Mouse (Mus musculus) CH12.LX (cell line): ENCODE measurements around the gene Ddx31. TPM values are rescaled to one million over a fixed set of nuclear protein-coding genes. Genes with fewer than 3 reads are reported as not detected.

Experiments
- DNase-seq: peaks from one replicate; pipeline ENCODE4 v3.0.0-alpha.2; 2013; ENCODE audit errors: extremely low read depth
- H3K27ac ChIP-seq: 2 replicates; pipeline ENCODE4 v1.5.1; 2012; ENCODE audit warnings: low read depth, mild to moderate bottlenecking, control low read depth, moderate library complexity; ENCODE audit not compliant: insufficient read depth
- H3K27me3 ChIP-seq: replicated peaks from 2 replicates; pipeline ENCODE3; 2012; ENCODE audit warnings: inconsistent platforms
- H3K36me3 ChIP-seq, 2 experiments: replicated peaks in 1 of 2; 2 replicates each; pipeline versions ENCODE3 to v1.6.1; 2012; ENCODE audit warnings: inconsistent platforms in 1 of 2, low read length in 1 of 2, mild to moderate bottlenecking in 1 of 2, mixed read lengths in 1 of 2, moderate library complexity in 1 of 2; ENCODE audit not compliant: control insufficient read depth in 1 of 2, insufficient read depth in 1 of 2
- H3K4me1 ChIP-seq, 2 experiments: 2 replicates each; pipeline ENCODE4 v1.6.1; 2012; ENCODE audit warnings: inconsistent platforms in 1 of 2, moderate library complexity in 1 of 2; ENCODE audit not compliant: insufficient read depth in 2 of 2, control insufficient read depth in 1 of 2
- H3K4me2 ChIP-seq: 2 replicates; pipeline ENCODE4 v1.6.1; 2012; ENCODE audit warnings: low read depth, mild to moderate bottlenecking, control low read depth; ENCODE audit not compliant: poor library complexity, insufficient read depth, severe bottlenecking
- H3K4me3 ChIP-seq, 3 experiments: fragments of 150-350 bp in 1 of 3; sonication (generic) in 1 of 3; replicated peaks in 1 of 3; 2 replicates each; pipeline versions ENCODE3 to v1.5.1; 2011 to 2012; ENCODE audit warnings: low read depth in 2 of 3, low read length in 2 of 3, mild to moderate bottlenecking in 2 of 3, moderate library complexity in 2 of 3, control low read depth in 1 of 3, improper control_type of control experiment in 1 of 3, inconsistent platforms in 1 of 3, mixed read lengths in 1 of 3; ENCODE audit not compliant: poor library complexity in 1 of 3
- H3K79me2 ChIP-seq: replicated peaks from 2 replicates; pipeline ENCODE4 v1.6.1; 2012; ENCODE audit warnings: mild to moderate bottlenecking, moderate library complexity; ENCODE audit not compliant: control insufficient read depth, poor library complexity, insufficient read depth, severe bottlenecking; ENCODE audit errors: extremely low read depth
- H3K9ac ChIP-seq: 2 replicates; pipeline ENCODE4 v1.6.1; 2012; ENCODE audit warnings: low read depth, mild to moderate bottlenecking, control low read depth, moderate library complexity; ENCODE audit not compliant: insufficient read depth
- H3K9me3 ChIP-seq: replicated peaks from 2 replicates; pipeline ENCODE3; 2012; ENCODE audit warnings: low read length, inconsistent platforms, mixed read lengths
- BHLHE40 ChIP-seq: IDR thresholded peaks from 2 replicates; pipeline ENCODE4 v1.6.1; 2011; ENCODE audit warnings: mild to moderate bottlenecking, low read depth, low read length, improper control_type of control experiment
- CHD2 ChIP-seq: IDR thresholded peaks from 2 replicates; pipeline ENCODE4 v1.6.1; 2011; ENCODE audit warnings: low read length, improper control_type of control experiment
- CTCF ChIP-seq, 2 experiments: IDR thresholded peaks in 1 of 2; conservative IDR thresholded peaks in 1 of 2; 2 replicates each; pipeline ENCODE4 v1.5.1; 2011 to 2012; ENCODE audit warnings: low read depth in 2 of 2, low read length in 2 of 2, improper control_type of control experiment in 1 of 2, inconsistent platforms in 1 of 2, mild to moderate bottlenecking in 1 of 2, moderate library complexity in 1 of 2
- E2F4 ChIP-seq: IDR thresholded peaks from 2 replicates; pipeline ENCODE4 v1.6.1; 2011; ENCODE audit warnings: low read depth, low read length, improper control_type of control experiment; ENCODE audit not compliant: insufficient replicate concordance
- EP300 ChIP-seq: IDR thresholded peaks from 2 replicates; pipeline ENCODE4 v1.6.1; 2011; ENCODE audit warnings: low read length, improper control_type of control experiment
- ETS1 ChIP-seq: conservative IDR thresholded peaks from 2 replicates; pipeline ENCODE4 v1.6.1; 2012; ENCODE audit warnings: low read depth, mild to moderate bottlenecking, inconsistent platforms, low read length, improper control_type of control experiment, moderate library complexity
- GABPA ChIP-seq: IDR thresholded peaks from 2 replicates; pipeline ENCODE4 v1.6.1; 2012; ENCODE audit warnings: low read depth, low read length, improper control_type of control experiment, inconsistent platforms; ENCODE audit not compliant: insufficient replicate concordance
- HCFC1 ChIP-seq: IDR thresholded peaks from 2 replicates; pipeline ENCODE4 v1.6.1; 2012; ENCODE audit warnings: low read depth, mild to moderate bottlenecking, inconsistent platforms, low read length, improper control_type of control experiment
- IRF4 ChIP-seq: IDR thresholded peaks from 2 replicates; pipeline ENCODE4 v1.6.1; 2014; ENCODE audit warnings: low read depth, mild to moderate bottlenecking, inconsistent platforms, low read length, improper control_type of control experiment
- JUN ChIP-seq: IDR thresholded peaks from 2 replicates; pipeline ENCODE4 v1.6.1; 2011; ENCODE audit warnings: low read depth, mild to moderate bottlenecking, low read length, improper control_type of control experiment, moderate library complexity; ENCODE audit not compliant: insufficient read depth
- KAT2A ChIP-seq: IDR thresholded peaks from 2 replicates; pipeline ENCODE4 v1.6.1; 2012; ENCODE audit warnings: low read length, improper control_type of control experiment, inconsistent platforms; ENCODE audit not compliant: insufficient replicate concordance
- MAFK ChIP-seq: IDR thresholded peaks from 2 replicates; pipeline ENCODE4 v1.6.1; 2011; ENCODE audit warnings: low read length, improper control_type of control experiment; ENCODE audit not compliant: insufficient replicate concordance
- MAX ChIP-seq: IDR thresholded peaks from 2 replicates; pipeline ENCODE4 v1.6.1; 2011; ENCODE audit warnings: low read length, improper control_type of control experiment
- MEF2A ChIP-seq: IDR thresholded peaks from 2 replicates; pipeline ENCODE4 v1.6.1; 2014; ENCODE audit warnings: low read depth, mild to moderate bottlenecking, inconsistent platforms, low read length, improper control_type of control experiment, borderline replicate concordance
- MXI1 ChIP-seq: IDR thresholded peaks from 2 replicates; pipeline ENCODE4 v1.6.1; 2011; ENCODE audit warnings: mild to moderate bottlenecking, low read depth, low read length, improper control_type of control experiment
- MYC ChIP-seq: IDR thresholded peaks from 2 replicates; pipeline ENCODE4 v1.6.1; 2011; ENCODE audit warnings: low read depth, mild to moderate bottlenecking, improper control_type of control experiment, low read length
- PAX5 ChIP-seq: IDR thresholded peaks from 2 replicates; pipeline ENCODE4 v1.6.1; 2012; ENCODE audit warnings: low read length, inconsistent platforms, mixed read lengths
- POLR2AphosphoS2 ChIP-seq: IDR thresholded peaks from 2 replicates; pipeline ENCODE4 v1.6.1; 2011; ENCODE audit warnings: low read depth, low read length, improper control_type of control experiment
- SIN3A ChIP-seq: IDR thresholded peaks from 2 replicates; pipeline ENCODE4 v1.6.1; 2012; ENCODE audit warnings: low read length, improper control_type of control experiment, inconsistent platforms
- SMC3 ChIP-seq: IDR thresholded peaks from 2 replicates; pipeline ENCODE4 v1.6.1; 2011; ENCODE audit warnings: low read depth, low read length, improper control_type of control experiment
- TBP ChIP-seq: conservative IDR thresholded peaks from 2 replicates; pipeline ENCODE4 v1.6.1; 2011; ENCODE audit warnings: low read depth, low read length, improper control_type of control experiment
- TCF12 ChIP-seq: IDR thresholded peaks from 2 replicates; pipeline ENCODE4 v1.6.1; 2014; ENCODE audit warnings: low read depth, mild to moderate bottlenecking, inconsistent platforms, low read length, improper control_type of control experiment
- UBTF ChIP-seq: IDR thresholded peaks from 2 replicates; pipeline ENCODE4 v1.6.1; 2012; ENCODE audit warnings: low read depth, mild to moderate bottlenecking, inconsistent platforms, low read length, improper control_type of control experiment, moderate library complexity
- USF1 ChIP-seq: IDR thresholded peaks from 2 replicates; pipeline ENCODE4 v1.6.1; 2014; ENCODE audit warnings: low read depth, mild to moderate bottlenecking, inconsistent platforms, low read length, improper control_type of control experiment
- USF2 ChIP-seq: conservative IDR thresholded peaks from 2 replicates; pipeline ENCODE4 v1.6.1; 2011; ENCODE audit warnings: low read depth, low read length, improper control_type of control experiment
- ZKSCAN1 ChIP-seq: IDR thresholded peaks from 2 replicates; pipeline ENCODE4 v1.6.1; 2012; ENCODE audit warnings: low read depth, inconsistent platforms, low read length, improper control_type of control experiment, borderline replicate concordance
- ZMIZ1 ChIP-seq: IDR thresholded peaks from 2 replicates; pipeline ENCODE4 v1.6.1; 2012; ENCODE audit warnings: low read depth, mild to moderate bottlenecking, inconsistent platforms, low read length, improper control_type of control experiment
- ZNF384 ChIP-seq: IDR thresholded peaks from 2 replicates; pipeline ENCODE4 v1.6.1; 2012; ENCODE audit warnings: low read depth, low read length, improper control_type of control experiment, inconsistent platforms
- dilution Hi-C: fragments of 300-500 bp; cut with MboI; formaldehyde crosslinking; loops from 2 replicates; pipeline ENCODE4 v1.14.3; 2020; ENCODE audit warnings: low sequenced_read_pairs; ENCODE audit not compliant: extremely low pct_unique_long_range_greater_than_20kb, extremely low pct_ligation_motif_present
- in situ Hi-C: fragments of 300-500 bp; cut with MboI; formaldehyde crosslinking; loops from 3 replicates; pipeline ENCODE4 v1.14.3; 2019; ENCODE audit warnings: low sequenced_read_pairs, low pct_ligation_motif_present, low pct_unique_long_range_greater_than_20kb, mixed read lengths
- polyA plus RNA-seq: library from polyadenylated mRNA; unstranded; fragments of >175 nt; gene quantifications from 2 replicates; pipeline ENCODE4 v1.2.1, GENCODE M21; 2012; ENCODE audit warnings: low read depth; ENCODE audit not compliant: insufficient read length
- total RNA-seq, 2 experiments: library from RNA; depleted of rRNA; stranded (reverse); fragments of 300-350 nt in 1 of 2; fragments of >200 nt in 1 of 2; gene quantifications; 2 replicates each; pipeline ENCODE4 v1.2.3; 2012 to 2014

Gene Ddx31
- total and polyA plus RNA-seq, 3 experiments, result 15.9 to 26.8 (median 18.8) TPM

- Histone ChIP-seq H3K79me2 (no peaks in the 10 kb centered on the region), H3K4me2 (no peak overlapping the region), H3K4me1 (no peaks in the 10 kb centered on the region), H3K4me3 (no peak overlapping the region), H3K9me3 (no peaks in the 10 kb centered on the region), H3K9ac (no peak overlapping the region), H3K36me3 (peaks cover 81 to 99% of the 10 kb centered on the region in 2 experiments), H3K27ac (no peak overlapping the region), H3K27me3 (no peaks in the 10 kb centered on the region)
- no peak for DNase-seq
- in situ Hi-C loops (no loop called here), dilution Hi-C loops (no loop called here)
- TF ChIP-seq GABPA (no peak), MEF2A (no peak), ZKSCAN1 (no peak), CHD2 (no peak), IRF4 (no peak), ZMIZ1 (no peak), USF2 (no peak), SMC3 (no peak), ETS1 (no peak), MAX (no peak), ZNF384 (no peak), USF1 (no peak), MYC (no peak), JUN (no peak), TCF12 (no peak), CTCF (conservative IDR thresholded peaks at IDR 0.05 in 1 of 2, IDR thresholded peaks at IDR 0.05 in 1 of 2; ENCODE audit: low read depth in 2 of 2, low read length in 2 of 2) (no peak), UBTF (no peak)
Observed at GRCm38 (mm10) chr2:28892796-28893195, 52.6 kb downstream of the Ddx31 start.

- H3K36me3 ChIP-seq, result peaks cover 74 to 99% of the 10 kb centered on the region in 2 experiments
- in situ Hi-C loops (no loop called here), dilution Hi-C loops (no loop called here)
- no peak overlapping the region for H3K9ac ChIP-seq
- no peak overlapping the region for H3K27ac ChIP-seq
- DNase-seq, result no peak
- H3K79me2 ChIP-seq, result no peaks in the 10 kb centered on the region
- no peak overlapping the region for H3K4me3 ChIP-seq
- no peaks in the 10 kb centered on the region for H3K27me3 ChIP-seq
- H3K4me2 ChIP-seq, result no peak overlapping the region
- TF ChIP-seq PAX5 (no peak), EP300 (no peak), KAT2A (no peak), HCFC1 (no peak), POLR2AphosphoS2 (no peak), ZNF384 (no peak), ZKSCAN1 (no peak), MAFK (no peak), CHD2 (no peak), SIN3A (no peak), GABPA (no peak), USF2 (no peak), TBP (no peak), BHLHE40 (no peak), MAX (no peak), E2F4 (no peak), MXI1 (no peak), MYC (no peak)
- H3K4me1 ChIP-seq, result no peaks in the 10 kb centered on the region
- no peaks in the 10 kb centered on the region for H3K9me3 ChIP-seq
Observed at GRCm38 (mm10) chr2:28893526-28893925, 53.3 kb downstream of the Ddx31 start.
